Mouse (Mus musculus) adrenal gland, adult 8-10 months (tissue): ENCODE data around the gene Vps35l. TPM values are rescaled to one million over a fixed set of nuclear protein-coding genes. Genes with fewer than 3 reads are reported as not detected.

Source experiments
- DNase-seq: peaks from one replicate; pipeline ENCODE4 v3.0.0; 2022
- total RNA-seq, 4 experiments: library from RNA; stranded (reverse); gene quantifications; 2 replicates each; pipeline ENCODE4 v1.2.4; 2022

Vps35l gene
- 10 to 100 TPM; 64.7 to 73.0 (median 70.2) TPM for total RNA-seq

DNA sequence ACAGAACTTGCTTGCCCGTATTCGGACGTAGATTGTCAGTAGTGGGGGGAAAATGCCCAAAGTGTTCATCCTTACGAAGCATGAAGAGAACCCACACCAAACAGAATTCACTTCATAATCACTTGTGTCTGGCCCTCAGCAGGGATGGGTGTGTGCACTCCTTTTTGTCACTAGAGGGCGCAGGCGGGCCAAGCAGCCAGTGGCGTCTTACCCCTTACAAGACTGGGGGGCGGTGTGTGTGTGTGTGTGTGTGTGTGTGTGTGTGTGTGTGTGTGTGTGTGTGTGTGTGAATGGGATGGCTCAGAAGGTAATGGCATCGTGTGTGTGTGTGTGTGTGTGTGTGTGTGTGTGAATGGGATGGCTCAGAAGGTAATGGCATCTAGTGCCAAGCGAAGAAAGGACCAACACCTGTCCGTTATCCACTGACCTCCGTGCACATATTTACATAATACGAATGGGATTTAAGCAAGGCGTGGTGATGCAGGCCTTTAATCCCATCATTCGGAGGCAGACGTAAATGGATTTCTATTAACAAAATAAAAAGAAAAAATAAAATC is at the start of gene Vps35l:
Vps35l (plus strand) TSS at position 252 of the 557 bp plus-strand sequence.
- DNase-seq = peak; percentile 65

DNA sequence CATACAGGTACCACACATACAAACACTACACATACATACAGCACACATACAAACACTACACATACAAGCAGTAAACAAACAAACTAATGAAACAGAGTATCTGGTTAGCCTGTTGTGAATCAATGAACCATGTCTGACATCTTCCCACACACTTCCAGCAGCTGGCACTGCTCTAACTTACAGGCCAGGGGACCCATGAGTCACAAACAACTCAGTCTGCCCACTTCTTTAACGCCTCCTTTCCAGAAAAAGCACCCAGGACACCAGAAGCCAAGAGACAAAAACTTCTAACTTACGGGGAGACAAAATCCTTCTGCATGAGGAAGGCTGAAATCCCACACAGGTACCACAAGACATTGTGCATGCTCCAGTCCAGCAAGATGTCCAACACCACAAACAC is 48.7 kb upstream of the Vps35l start:
- DNase-seq = no peak

DNA sequence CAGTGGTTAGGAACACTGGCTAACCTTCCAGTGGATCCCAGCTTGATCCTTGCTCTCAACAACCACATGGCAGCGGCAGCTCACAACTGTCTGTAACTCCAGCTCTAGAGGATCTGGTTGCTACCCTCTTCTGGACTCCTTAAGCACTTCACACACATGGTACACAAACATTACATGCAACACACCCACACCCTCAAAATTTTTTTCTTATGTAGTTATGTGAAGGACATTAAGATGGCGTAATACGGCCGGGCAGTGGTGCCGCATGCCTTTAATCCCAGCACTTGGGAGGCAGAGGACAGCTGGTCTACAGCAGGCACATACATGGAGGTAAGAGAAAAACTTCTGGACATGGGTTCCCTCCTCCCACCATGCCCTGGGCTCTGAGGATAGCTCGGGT is 43.9 kb upstream of the Vps35l start:
- no peak for DNase-seq

DNA sequence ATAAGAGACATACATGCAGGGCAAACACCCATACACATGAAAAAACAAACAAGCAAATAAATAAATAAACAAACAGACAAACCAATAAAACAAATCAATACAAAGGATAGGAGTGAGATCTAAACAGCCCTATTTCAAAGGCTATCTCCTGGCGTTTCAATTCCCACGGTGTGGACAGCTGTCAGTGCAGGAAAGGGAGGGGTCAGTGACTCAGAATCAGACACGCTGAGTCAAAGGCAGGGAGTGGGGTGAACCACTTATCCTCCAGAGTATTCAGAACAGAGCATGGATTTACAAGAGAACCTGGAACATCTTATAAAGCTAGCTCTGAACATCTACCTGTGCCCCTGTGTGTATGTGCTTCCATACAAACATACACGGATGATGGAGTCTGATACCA is 42.9 kb upstream of the Vps35l start:
- DNase-seq = no peak

DNA sequence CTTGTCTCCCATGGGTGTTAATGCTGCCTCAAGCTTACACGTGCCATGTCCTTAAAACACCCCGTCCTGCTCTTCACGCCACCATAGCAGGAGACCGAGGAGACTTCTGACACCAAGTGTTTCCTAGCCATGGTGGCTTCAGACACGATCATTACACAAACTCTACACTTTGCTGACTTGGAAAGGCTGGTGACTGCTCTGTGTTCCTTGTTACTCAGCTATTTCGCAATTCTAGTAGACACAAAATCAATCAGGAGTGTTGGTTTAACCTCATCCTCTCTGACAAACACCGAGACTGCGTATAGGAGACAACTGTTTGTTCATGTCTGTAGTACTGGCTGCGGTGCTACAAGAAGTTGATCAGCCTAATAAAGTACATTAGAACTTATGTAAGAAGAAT is 41.1 kb upstream of the Vps35l start:
- DNase-seq = no peak

DNA sequence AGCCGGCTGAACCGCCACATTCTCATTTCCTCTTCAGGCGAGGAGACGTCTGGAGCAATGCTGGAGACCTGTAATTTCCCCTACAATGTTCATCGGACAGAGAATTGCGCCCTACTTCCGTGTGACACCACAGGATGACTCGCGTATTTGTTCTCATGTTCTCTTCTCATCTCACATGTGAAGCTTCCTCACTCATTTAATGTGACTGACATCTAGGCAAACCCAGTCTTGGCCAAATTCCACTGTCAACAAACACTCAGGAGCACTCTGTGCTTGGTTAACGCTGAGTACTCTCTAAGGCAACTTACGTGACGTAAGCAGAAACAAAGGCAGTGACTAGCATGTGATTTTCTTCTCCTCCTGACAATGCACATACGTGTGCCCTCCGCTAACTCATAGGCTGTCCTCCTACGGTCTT is 36.9 kb upstream of the Vps35l start:
- DNase-seq = no peak

DNA sequence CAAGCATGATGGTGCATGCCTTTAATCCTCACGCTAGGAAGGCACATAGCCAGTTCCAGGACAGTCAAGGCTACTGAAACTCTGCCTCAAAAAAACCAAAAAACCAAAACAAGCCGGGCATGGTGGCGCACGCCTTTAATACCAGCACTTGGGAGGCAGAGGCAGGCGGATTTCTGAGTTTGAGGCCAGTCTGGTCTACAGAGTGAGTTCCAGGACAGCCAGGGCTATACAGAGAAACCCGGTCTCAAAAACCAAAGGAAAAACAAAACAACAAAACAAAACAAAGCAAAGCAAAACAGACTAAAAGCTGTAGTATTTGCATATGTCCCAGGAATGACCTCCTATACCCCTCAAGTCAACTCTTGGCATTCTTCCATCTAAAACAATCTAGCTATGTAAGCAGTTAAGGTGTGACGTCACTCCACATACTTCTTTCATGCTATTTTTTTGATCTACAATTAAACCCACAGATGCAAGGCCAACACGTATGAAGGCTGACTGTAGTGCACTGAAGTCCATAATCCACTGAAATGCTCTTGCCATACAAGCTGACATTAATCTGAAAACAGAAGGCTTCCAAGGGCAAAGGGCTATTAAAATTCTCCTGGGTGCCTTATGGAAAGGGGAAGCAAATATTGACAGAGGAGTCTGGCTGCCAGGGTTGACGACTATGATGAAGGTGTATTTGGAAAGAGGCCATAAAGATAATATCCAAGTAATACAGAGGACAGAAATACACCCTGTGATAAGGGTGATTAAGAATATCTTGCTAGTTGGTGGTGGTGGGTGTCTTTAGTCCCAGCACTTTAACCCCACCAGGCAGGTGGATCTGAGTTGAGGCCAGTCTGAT is 35.8 kb upstream of the Vps35l start:
- DNase-seq = no peak

DNA sequence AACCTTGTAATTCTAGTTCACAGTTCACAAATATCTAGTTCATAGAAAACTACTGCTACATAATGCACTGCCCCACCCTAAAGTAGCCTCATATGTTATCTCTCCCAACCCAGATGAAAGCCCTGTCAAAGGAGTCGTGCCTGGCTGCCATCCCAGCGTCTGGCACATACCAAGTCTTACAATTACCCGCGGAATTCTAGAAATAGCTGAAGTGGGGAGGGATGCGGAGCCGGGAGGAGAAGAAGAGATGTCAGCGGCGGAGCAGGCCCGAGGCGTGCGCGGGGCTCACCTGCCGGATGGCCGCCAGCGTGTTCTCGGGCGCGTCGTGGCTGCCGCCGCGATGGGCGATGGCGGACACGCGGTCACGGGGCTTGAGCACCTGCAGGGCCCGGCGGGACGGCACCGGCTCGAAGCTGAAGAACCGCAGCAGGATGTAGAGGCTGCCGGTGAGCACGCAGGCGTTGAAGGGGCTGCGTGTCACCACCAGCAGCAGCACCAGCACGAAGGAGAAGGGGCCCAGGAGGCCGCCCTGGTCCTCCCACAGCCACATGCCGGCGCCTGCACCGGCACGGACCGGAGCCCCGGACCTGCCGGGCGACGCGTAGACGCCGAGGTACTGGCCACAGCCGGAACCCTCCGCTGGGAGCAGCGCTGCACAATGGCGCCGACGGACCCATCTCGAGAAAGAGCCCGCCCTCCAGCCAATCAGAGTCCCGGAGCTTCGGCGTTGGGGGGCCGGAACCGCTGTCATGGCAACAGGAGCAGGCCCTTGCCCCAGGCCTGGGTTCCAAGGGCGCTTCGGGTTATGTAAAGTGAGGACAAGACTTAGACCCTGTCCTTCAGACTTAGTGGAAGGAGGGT is 34.7 kb upstream of the Vps35l start, which contains the start of gene Gde1:
Gde1 (minus strand) TSS at position 678 of the 861 bp plus-strand sequence.
- DNase-seq = peak; percentile 93

DNA sequence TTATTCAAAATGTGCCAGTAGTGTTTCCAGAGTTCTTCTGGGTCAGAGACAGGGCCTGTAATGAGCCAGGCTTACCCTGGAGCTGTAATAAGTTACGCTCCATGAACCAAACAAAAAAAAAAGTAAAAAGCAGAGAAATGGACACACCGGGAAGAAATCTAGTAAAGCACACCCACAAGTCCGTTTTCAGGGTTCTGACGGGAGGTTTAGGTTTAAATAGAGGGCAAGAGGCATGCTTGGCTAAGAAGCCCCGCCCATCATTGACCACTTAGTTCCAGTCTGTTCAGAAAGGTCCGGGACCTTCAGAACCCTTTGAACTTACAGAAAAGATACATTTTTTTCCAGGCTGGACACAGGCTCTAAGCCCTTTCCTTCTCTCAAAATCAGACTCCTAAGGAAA is 34.0 kb upstream of the Vps35l start:
- no peak for DNase-seq

DNA sequence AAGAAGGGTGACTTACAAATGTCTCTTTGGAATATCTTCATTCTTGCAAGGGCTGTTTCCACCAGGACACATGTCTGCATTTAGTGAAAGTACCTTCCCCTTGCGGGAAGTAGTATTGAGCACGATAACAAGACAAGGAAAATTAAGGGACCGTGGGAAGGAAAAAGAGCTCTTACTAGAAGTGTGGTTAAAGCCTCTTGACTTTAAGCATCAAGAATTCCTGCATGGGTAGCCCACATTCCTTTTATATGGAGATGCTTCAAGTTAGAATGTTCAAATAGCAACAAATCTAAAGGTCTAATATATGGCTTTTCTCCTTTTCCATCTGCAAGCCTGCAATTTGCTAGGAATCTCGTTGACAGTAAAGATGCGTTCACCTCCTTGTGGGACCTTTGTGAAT is 33.5 kb upstream of the Vps35l start:
- DNase-seq = no peak

DNA sequence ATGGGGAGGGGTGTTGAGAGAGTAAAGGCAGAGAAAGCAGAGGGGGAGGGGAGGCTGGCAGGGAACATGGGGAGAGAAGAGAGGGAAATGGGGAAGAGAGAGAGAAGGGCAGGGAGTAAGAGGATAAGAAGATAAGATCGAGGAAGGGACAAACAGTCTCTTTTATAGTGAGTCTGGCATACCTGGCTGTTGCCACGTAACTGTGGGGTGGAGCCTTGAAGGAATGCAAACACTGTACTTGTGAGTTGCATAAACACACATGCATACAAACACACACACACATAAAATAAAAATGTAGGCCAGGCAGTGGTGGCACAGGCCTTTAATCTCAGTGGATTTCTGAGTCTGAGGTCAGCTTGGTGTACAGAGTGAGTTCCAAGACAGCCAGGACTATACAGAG is 32.8 kb upstream of the Vps35l start:
- no peak for DNase-seq

DNA sequence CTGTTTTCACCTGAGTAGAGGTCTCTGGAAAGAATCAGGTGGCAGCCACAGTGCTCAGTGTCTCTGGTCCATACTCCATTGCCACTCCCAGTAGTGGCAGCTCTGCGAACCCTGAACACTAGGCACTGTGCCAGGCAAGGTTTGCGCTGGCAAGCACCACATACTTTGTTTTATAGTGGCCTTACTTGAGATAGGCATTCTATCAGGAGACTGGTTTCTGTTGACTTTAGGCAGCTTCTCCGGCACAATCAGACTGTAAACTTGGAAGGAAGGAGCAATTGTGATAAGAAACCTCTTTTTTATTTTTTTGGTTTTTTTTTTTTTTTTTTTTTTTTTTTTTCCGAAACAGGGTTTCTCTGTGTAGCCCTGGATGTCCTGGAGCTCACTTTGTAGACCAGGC is 32.0 kb upstream of the Vps35l start:
- DNase-seq = no peak

DNA sequence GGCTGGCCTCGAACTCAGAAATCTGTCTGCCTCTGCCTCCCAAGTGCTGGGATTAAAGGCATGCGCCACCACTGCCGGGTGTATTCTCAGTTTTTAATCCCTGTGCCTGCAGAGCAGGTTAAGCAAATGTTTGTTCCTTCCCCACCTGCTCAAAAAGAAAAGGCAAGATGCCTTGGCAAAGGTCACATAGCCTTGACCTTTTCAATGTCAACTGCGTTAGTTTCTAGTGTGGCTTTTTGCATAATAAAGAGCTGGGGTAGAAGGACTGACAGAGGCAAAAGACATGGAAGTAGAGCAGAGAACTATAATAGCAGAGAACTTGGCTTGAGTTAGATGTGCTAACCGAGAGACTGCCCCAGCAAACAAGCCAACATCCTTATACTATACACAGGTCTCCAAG is 29.2 kb upstream of the Vps35l start:
- DNase-seq = no peak

DNA sequence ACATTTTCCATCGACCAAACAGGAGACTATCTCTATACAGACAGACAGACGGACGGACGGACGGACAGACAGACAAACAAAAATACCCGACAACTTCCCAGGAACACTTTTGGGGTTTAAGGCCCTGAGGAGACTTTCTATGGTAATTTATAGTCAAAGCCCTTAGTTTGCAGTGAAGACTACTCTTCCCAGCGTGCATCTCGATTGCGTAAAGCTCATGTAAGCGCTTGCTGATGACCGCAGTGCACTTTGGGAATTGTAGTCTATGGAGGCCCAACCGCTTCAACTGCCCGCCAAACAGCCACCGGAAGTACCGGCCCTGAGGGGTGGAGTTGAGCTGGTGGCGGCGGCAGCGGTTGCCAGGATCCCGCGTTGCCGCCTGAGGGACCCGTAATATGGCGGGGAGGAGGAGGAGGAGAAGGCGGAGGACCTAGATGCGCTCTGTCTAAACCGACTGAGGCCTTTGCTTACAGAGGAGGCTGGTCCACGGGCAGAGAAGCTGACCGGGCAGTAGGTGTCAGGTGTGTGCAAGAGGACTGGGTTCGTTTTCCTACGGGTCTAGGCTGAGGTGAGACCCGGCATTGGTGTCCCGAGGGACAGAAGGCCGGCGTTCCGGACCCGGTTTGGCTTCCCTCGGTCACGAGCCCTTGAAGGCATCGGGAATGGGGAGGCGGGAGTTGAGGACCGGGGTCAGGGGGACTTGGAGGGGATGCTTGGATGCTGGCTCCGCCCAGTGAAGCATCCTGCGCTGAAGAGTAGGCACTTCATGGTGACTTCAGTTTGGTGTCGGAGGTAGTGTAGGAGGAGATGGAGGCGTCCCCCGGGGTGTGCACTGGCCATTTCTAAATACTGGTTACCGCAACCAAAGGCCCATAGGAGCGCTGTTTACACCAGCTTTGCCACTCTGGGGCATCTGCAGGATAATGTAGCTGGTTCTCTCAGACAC is 27.5 kb upstream of the Vps35l start, which contains the start of gene Ccp110:
Ccp110 (plus strand) TSS at position 325 of the 946 bp plus-strand sequence.
- peak; percentile 97 for DNase-seq

DNA sequence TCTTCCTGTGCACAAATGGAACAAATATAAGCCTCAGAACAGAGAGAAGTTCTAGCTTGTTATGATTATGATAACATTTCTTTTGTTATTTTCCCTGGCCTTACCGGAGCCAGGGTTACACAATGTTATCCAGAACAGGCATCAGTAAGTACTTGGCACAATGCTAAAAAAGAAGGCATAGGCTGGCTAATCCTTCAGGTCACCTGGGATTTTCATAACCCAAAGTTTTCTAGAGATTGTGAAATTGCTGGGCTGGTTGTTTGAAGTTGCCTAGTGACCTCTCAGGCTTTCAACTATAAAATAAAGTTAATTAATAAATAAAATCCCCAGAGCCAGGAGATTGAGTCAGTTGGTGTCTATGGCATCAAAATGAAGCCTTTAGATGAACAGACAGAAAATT is 25.2 kb upstream of the Vps35l start:
- no peak for DNase-seq

DNA sequence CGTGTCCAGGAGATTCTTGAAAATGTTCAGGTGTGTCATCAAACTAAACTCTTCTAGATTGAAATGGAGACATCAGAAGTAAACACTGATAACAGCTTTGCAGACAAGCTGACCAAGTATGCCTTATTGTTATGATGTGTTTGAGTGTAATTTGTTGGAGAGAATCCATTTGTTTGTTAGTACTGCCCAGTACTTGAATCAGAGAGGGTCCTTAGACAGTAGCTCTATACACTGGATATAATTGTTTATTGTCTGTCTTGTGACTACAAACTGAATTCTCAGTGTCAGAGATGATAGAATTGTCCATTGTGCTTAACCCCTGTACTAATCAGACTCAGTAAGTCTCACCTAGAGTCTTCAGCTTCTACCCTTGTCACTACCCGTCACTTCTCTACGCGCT is 22.0 kb upstream of the Vps35l start:
- DNase-seq = no peak

DNA sequence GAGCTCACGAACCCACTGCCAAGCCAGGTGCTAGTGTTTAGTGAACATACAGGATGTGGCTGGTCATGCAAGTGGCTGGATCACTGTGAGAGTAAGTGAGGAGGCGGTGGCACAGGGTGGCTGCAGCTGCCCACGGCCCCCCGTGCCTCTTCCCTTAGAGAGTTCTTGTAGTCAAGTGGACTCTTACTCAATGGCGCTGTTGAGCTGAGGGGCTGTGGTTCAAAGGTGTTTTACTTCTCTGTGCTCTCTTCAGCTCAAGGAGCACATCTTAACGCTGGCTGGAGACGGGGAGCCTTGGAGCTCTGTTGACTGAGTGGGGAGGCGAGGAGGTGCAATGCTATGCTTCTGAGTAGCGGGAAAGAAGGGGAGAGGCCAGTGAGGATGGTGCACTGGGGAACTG is 16.1 kb upstream of the Vps35l start:
- DNase-seq = no peak

DNA sequence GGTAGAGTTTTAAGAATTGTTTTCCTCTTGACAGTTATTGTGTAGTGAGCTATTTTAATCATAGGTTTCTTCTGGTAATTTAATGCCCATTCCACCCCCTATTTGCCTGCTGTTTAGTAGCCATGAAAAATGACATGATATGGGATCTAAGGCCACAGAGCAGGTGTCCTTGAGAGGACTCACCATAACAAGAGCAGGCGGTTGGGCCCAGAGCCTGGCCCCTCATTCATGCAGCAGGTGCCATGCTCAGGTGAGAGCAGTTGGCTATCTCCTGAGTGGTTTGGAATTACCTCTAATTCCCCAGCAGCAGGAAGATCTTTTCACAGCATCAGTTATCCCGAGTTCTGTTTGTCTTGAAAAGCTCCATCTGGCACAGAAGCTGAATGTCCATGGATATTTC is 14.6 kb upstream of the Vps35l start:
- no peak for DNase-seq

DNA sequence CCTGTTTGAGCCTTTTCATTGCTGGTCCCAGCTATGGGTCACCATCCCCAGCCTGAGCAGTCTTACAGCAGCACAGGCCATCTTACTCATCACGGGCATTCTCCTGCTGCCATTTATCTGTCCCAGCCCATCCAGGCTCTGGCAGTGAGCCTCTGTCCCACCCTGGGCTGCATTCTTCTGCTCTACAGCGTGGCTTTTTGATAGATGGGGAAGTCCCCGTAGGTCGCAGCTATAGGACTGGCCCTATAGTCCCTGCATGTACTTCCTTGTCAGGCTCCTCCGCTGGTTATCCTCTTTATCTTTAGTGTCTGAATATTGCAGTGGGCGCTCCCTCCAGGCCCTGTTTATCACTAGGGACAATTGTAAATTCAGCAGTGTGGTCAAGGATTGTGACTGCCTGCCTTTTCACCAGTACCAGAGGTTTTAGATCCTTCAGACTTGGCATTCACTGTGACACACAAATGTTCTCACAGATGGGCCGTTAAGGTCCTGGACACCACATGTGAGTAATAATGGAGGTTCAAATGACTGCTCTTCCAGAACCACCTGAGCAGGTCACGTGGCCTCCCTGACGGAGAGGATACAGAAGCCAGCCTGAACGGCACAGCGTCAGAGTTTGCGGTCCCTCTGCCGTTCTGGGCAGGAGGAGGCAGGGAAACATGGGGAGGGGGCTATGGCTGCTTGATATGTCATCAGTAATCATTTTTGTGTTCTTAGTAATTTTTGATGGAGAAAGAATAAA is 11.0 kb upstream of the Vps35l start:
- DNase-seq = no peak

DNA sequence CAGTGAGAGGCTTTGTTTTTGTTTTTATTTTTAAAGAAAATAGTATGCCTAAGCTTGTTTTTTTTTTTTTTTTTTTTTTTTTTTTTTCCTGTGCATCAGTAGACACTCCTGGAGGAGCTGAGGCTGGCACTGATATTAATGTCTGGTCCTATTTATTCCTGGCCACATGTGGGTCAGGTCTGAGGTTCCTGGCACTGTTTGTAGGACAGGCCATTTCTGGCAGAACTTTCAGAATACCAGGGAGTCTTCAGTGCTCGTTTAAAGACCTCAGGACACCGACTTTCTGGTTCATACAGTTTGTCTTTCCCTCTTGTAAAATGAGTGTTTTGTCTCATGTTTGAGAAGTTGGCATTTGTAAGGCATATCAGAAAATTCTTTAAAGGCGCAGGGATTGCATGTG is 8.2 kb upstream of the Vps35l start:
- DNase-seq = no peak

DNA sequence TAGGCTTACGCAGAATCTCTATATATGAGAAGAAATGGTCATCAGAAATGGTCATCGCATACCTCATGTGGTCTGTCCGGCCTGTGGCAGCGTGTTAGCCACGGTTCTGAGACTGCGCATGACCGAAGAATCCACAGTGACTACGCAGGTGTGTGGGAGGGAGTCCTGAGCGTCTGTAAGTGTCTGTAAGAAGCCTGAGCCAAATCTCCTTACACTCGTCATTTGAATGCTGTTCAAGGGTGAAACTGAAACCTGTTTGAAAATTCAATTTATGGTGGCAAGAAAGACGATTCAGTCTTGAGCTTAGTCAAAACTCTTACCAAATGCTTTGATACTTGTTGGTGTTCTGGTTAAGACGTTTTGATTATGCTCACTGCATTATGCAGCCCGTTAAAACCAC is 6.8 kb upstream of the Vps35l start:
- DNase-seq = no peak
